Mouse (Mus musculus) hindbrain, embryonic 14.5 days (tissue): Measurements from ENCODE around the gene Lzts3. TPM values are rescaled to one million over a fixed set of nuclear protein-coding genes. Genes with fewer than 3 reads are reported as not detected.
A peak's percentile ranks its signal among the peaks of the same experiment; 100 is the strongest.

ENCODE experiments used
- ATAC-seq: fragments of 200-750 bp; cut with Nextera tagmentation; 2 replicates; pipeline ENCODE4 v1.8.0; 2017; ENCODE audit warnings: moderate number of reproducible peaks, mild to moderate bottlenecking, moderate TSS enrichment, moderate library complexity; ENCODE audit not compliant: low FRiP score
- DNase-seq: peaks from one replicate; pipeline ENCODE4 v3.0.0-alpha.2; 2015; ENCODE audit warnings: low spot score
- H3K27ac ChIP-seq: fragments of 300-500 bp; sonication (generic); 2 replicates; pipeline ENCODE4 v1.5.1; 2014; ENCODE audit warnings: mild to moderate bottlenecking, moderate library complexity
- H3K27me3 ChIP-seq: fragments of 300-500 bp; sonication (generic); 2 replicates; pipeline ENCODE4 v1.6.1; 2014; ENCODE audit warnings: mild to moderate bottlenecking, low read length, mixed read lengths; ENCODE audit not compliant: control insufficient read depth, insufficient read depth
- H3K36me3 ChIP-seq: fragments of 300-500 bp; sonication (generic); replicated peaks from 2 replicates; pipeline ENCODE4 v1.6.1; 2014; ENCODE audit not compliant: control insufficient read depth, insufficient read depth
- H3K4me1 ChIP-seq: fragments of 300-500 bp; sonication (generic); replicated peaks from 2 replicates; pipeline ENCODE4 v1.6.1; 2014; ENCODE audit warnings: antibody characterized with exemption, low read length, mixed read lengths; ENCODE audit not compliant: control insufficient read depth, insufficient read depth
- H3K4me2 ChIP-seq: fragments of 300-500 bp; sonication (generic); replicated peaks from 2 replicates; pipeline ENCODE4 v1.6.1; 2014; ENCODE audit warnings: mild to moderate bottlenecking, moderate library complexity
- H3K4me3 ChIP-seq: fragments of 300-500 bp; sonication (generic); replicated peaks from 2 replicates; pipeline ENCODE4 v1.5.1; 2014; ENCODE audit warnings: mild to moderate bottlenecking, low read length
- H3K9ac ChIP-seq: fragments of 300-500 bp; sonication (generic); 2 replicates; pipeline ENCODE4 v1.6.1; 2014
- H3K9me3 ChIP-seq: fragments of 300-500 bp; sonication (generic); 2 replicates; pipeline ENCODE4 v1.6.1; 2016; ENCODE audit warnings: low read length; ENCODE audit not compliant: control insufficient read depth
- WGBS: fragments of 180-500 bp; shearing (Covaris S2); extraction: QIAGEN DNeasy Blood & Tissue Kit; methylation state at CpG from one replicate; pipeline ENCODE4 v1.1.7; 2014; 5-methylcytosine and 5-hydroxymethylcytosine counted together
- polyA plus RNA-seq: library from polyadenylated mRNA; unstranded; fragments of >200 nt; fragmentation: Nextera tagmentation; extraction: Ambion mirVana; gene quantifications from 2 replicates; pipeline ENCODE4 v1.2.1, GENCODE M21; 2014

Lzts3 gene
- polyA plus RNA-seq, 1 experiment from 2014 or later, result 5.3 TPM

DNA sequence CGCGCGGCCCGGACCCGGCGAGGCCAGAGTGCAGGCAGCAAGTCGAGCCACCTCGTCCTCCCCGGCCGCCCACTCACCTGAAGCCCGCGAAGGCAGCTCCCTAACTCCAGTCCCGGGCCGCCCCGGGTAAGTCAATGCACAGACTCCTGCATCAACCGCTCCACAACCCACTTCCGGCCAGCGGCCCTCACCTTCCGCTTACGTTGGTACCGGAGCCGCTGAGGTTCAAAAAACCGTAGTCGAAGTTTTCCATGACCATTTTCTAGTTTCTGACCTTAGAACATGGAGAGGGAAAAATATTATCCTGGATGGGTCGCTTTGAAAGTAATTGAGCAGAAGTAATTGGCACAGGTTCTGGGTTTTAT, 12.8 kb downstream of the Lzts3 start, which contains the start of the genes Fastkd5 and Ubox5:
Gene Fastkd5, minus strand, starts transcription at position 189 of the 365 bp plus-strand sequence.
Gene Ubox5, minus strand, starts transcription at position 200 of the 365 bp plus-strand sequence.
- ATAC-seq, result peak; percentile 87

DNA sequence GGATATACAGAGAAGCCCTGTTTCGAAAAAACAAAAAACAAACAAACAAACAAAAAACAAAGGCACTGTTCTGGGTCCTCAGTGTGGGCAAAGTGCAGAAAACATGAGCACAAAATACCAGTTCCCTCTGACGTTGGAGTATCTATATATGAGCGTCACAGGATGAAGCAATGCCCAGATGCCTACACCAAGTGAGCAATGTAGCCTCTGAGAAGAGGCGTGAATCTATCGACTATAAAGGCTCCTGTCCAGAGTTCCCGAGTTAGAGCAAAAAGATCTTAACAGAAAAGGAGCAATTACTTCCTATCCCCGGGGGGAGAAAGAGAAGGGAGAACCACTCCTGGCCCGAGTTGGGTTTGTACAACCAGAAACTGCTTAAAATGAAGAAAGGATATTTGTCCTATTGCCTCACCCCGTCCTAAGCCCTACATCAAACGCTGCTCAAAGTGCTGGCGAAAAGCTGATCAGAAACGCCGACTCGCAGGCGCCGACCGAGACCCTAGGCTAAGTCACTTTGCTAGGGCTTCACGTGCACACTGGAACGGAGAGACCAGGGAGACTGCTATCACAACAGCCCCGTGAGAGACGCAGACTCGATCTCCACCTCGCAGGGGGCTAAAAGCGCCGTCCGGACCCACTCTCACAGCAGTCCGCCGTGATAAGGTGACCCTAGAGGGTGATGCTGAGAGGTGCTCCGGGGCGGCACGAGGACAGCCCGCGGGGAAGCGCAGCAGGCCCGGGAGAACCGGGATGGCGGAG, 13.3 kb downstream of the Lzts3 start:
- Histone ChIP-seq H3K27ac (peak overlapping the region; percentile 71), H3K27me3 (peaks cover 7% of the 10 kb centered on the region), H3K4me3 (peak overlapping the region; percentile 99), H3K36me3 (peaks cover 28% of the 10 kb centered on the region), H3K9ac (peak overlapping the region; percentile 90), H3K4me1 (peaks cover 12% of the 10 kb centered on the region), H3K4me2 (peak overlapping the region; percentile 88), H3K9me3 (no peaks in the 10 kb centered on the region)
- WGBS, result 2% methylated on average over 37 of the region's 37 CpGs
- peak; percentile 64; the same call in 1 of the 2 replicates for ATAC-seq
- DNase-seq, result no peak

More for the DNA sequence above, 12.8 kb downstream of the Lzts3 start, which contains the start of the genes Fastkd5 and Ubox5:
- H3K4me2 ChIP-seq, result peak within 1 kb of the TSS; percentile 88
- H3K9me3 ChIP-seq, result no peaks in the 10 kb centered on the region
- peaks cover 17% of the 10 kb centered on the region for H3K4me1 ChIP-seq
- H3K27ac ChIP-seq, result peak within 1 kb of the TSS; percentile 71
- peak within 1 kb of the TSS; percentile 99 for H3K4me3 ChIP-seq
- DNase-seq, result peak; percentile 93
- peaks cover 12% of the 10 kb centered on the region for H3K27me3 ChIP-seq
- under 1% methylated on average over 25 of the region's 25 CpGs for WGBS
- H3K9ac ChIP-seq, result peak within 1 kb of the TSS; percentile 90
- H3K36me3 ChIP-seq, result peaks cover 28% of the 10 kb centered on the region

DNA sequence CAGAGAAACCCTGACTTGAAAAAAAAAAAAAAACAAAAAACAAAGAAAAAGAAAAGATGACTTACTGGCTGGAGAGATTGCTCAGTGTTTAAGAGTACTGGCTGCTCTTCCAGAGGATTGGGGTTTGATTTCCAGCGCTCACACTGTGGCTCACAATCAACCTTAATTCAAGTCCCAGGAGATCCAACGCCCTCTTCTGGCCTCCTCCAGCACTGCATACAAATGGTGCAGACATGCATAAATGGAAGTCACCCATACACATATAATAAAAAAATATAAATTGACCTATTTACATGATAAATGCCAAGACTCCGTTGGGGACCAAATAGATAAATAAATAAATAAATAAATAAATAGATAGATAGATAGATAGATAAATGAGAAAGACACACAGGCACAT, 14.2 kb downstream of the Lzts3 start:
- Histone ChIP-seq H3K4me1 (peaks cover 8% of the 10 kb centered on the region), H3K27me3 (no peaks in the 10 kb centered on the region), H3K27ac (no peak overlapping the region), H3K9me3 (no peaks in the 10 kb centered on the region), H3K36me3 (peaks cover 34% of the 10 kb centered on the region), H3K4me2 (peak overlapping the region; percentile 88), H3K9ac (no peak overlapping the region), H3K4me3 (no peak overlapping the region)
- WGBS, result 64% methylated on average over 3 of the region's 3 CpGs
- no peak for DNase-seq
- no peak for ATAC-seq

DNA sequence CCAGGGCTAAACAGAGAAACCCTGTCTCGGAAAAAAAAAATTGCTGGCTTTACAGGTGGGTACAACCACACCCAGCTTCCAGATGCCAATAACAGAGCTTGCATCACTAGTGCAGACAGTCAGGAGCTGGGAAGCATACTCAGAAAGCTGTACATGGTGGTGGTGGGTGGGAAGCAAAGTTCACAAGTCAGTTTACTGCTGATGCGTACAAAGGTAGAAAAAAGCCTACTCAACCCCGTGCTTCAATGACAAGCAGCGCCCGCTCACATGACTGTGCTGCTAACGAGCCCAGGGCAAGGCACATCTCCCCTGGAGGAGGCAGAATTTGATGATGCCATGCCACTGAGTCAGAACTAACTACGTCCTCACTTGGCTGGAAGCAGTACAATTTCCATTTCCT, 23.6 kb downstream of the Lzts3 start:
- 94% methylated on average over 7 of the region's 7 CpGs for WGBS
- H3K4me2 ChIP-seq, result no peak overlapping the region

DNA sequence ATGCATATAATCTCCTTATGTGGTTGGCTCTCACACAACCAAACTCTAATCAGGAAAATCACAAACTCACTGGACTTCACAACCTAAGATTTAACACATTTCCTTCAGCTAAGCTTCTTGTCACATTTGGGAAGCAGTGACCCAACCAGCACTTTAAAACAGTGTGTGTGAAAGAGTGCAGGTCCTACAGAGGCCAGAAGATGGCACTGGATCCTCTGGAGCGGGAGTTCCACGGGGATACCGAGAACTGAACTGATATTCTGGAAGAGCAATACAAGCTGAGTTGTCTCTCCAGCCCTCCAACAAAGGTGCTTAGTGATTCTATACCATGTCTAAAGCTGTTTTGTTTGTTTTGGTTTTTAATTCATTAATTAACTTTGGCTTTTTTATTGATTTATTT, 29.5 kb downstream of the Lzts3 start:
- no peak overlapping the region for H3K4me2 ChIP-seq
- WGBS, result 63% methylated on average over 3 of the region's 3 CpGs
- H3K9me3 ChIP-seq, result no peaks in the 10 kb centered on the region
- no peak overlapping the region for H3K27ac ChIP-seq
- H3K4me3 ChIP-seq, result no peak overlapping the region
- no peaks in the 10 kb centered on the region for H3K27me3 ChIP-seq
- no peak for ATAC-seq
- H3K36me3 ChIP-seq, result peaks cover 43% of the 10 kb centered on the region
- H3K9ac ChIP-seq, result no peak overlapping the region
- H3K4me1 ChIP-seq, result no peaks in the 10 kb centered on the region
- no peak for DNase-seq

More for the DNA sequence above, 23.6 kb downstream of the Lzts3 start:
- Histone ChIP-seq H3K4me1 (no peaks in the 10 kb centered on the region), H3K9me3 (no peaks in the 10 kb centered on the region), H3K4me3 (no peak overlapping the region), H3K36me3 (peaks cover 51% of the 10 kb centered on the region), H3K27me3 (no peaks in the 10 kb centered on the region), H3K27ac (no peak overlapping the region), H3K9ac (no peak overlapping the region)
- DNase-seq (no peak), ATAC-seq (no peak)

DNA sequence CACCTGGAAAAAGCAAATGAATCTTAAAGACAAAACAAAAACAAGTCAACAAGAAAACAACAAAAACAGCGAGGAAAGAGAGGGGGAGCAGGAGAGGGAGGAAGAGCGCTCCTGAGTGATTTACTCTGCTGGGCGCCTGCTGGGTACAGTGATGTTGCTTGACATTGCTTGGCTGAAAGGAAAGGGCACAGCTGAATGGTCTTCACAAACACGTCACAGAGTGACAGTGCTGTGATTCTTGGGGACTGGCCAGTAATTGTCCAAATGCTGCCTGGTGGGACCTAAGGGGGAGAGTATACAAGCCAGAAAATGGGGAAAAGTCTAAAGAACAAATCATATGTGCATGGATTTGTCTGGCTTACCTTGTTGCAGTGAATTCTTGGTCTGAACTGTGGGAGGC, 40.4 kb downstream of the Lzts3 start:
- H3K4me3 ChIP-seq, result no peak overlapping the region
- no peak overlapping the region for H3K27ac ChIP-seq
- ATAC-seq, result no peak
- WGBS, result 87% methylated on average over 4 of the region's 4 CpGs
- no peaks in the 10 kb centered on the region for H3K9me3 ChIP-seq
- no peaks in the 10 kb centered on the region for H3K4me1 ChIP-seq
- H3K36me3 ChIP-seq, result peaks cover 67% of the 10 kb centered on the region
- no peak overlapping the region for H3K4me2 ChIP-seq
- H3K27me3 ChIP-seq, result no peaks in the 10 kb centered on the region
- no peak for DNase-seq
- no peak overlapping the region for H3K9ac ChIP-seq

DNA sequence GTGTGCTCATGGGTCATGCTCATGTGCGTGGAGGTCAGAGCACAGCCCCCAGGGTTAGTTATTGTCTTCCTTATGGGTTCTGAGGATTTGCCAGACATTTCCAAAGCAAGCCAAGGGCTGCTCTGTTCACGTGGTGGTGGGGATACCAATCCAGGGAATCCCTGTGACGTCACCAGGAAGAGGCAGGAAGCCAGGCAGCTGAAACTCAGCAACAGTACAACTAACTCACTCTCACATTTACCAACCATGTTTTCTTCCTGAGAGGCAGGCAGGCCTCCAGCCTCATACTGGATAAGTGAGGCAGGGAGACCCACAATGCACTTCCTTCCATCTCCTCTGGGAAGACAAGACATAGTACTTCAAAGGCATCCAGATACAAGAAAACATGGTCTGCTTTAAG, 44.2 kb downstream of the Lzts3 start:
- Histone ChIP-seq H3K9ac (no peak overlapping the region), H3K36me3 (peaks cover 85% of the 10 kb centered on the region), H3K27ac (no peak overlapping the region), H3K4me1 (no peaks in the 10 kb centered on the region), H3K9me3 (no peaks in the 10 kb centered on the region), H3K4me3 (no peak overlapping the region), H3K4me2 (no peak overlapping the region), H3K27me3 (no peaks in the 10 kb centered on the region)
- no peak for DNase-seq
- WGBS, result 81% methylated on average over 3 of the region's 3 CpGs
- ATAC-seq, result no peak

DNA sequence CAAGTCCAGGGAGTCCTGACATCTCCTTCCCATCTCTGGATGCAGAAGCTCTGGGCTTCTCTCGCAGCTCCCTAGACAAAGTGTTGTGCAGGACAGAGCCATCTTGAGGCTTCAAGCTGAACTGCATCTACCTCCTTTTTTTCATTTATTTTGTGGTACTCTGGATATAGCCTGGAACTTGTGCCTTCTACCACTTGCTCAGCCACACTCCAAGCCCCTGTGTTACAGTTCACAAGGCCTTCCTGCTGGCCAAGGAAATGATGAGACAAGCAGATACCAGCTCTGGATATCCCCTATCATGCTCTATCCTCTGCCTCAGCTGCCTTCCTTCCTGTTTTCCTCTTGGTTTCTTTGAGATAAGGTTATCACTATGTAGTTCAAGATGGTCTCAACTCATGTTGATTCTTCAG, 45.0 kb downstream of the Lzts3 start:
- no peaks in the 10 kb centered on the region for H3K4me1 ChIP-seq
- H3K27me3 ChIP-seq, result no peaks in the 10 kb centered on the region
- H3K9me3 ChIP-seq, result no peaks in the 10 kb centered on the region
- WGBS, result 7% methylated on average over 1 of the region's 1 CpGs
- peak; percentile 17; the same call in 1 of the 2 replicates for ATAC-seq
- H3K4me3 ChIP-seq, result no peak overlapping the region
- no peak overlapping the region for H3K9ac ChIP-seq
- H3K27ac ChIP-seq, result no peak overlapping the region
- no peak overlapping the region for H3K4me2 ChIP-seq
- H3K36me3 ChIP-seq, result peaks cover 84% of the 10 kb centered on the region
- peak; percentile 65 for DNase-seq

DNA sequence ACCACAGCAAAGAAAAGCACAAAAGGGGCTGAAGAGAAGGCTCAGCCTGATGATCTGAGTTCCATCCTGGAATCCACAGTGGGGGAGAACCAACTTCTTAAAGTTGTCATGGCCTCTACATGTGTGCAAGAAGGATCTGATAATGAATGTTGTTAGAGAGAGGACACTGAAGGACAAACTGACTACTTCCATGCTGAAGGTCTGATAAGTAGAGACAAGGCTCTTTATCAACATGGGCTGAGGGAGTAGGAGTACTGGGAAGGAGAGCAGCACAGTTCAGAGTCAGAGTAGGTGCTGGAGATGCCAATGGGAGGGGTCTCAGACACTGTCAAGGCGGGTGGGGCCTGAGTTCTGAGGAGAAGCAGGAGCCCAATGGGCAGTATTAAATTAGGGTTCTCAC, 47.0 kb downstream of the Lzts3 start:
- DNase-seq, result no peak
- Histone ChIP-seq H3K27ac (no peak overlapping the region), H3K4me3 (no peak overlapping the region), H3K9ac (no peak overlapping the region), H3K27me3 (no peaks in the 10 kb centered on the region), H3K36me3 (peaks cover 78% of the 10 kb centered on the region), H3K9me3 (no peaks in the 10 kb centered on the region), H3K4me1 (no peaks in the 10 kb centered on the region), H3K4me2 (no peak overlapping the region)
- ATAC-seq, result no peak
- WGBS, result 90% methylated on average over 1 of the region's 1 CpGs
